Mouse (Mus musculus) 416B (cell line): ENCODE measurements around the gene Pla2g1b.
"Not testable (repeated sequence)": the region's sequence is repeated elsewhere in the genome, so short reads cannot be mapped to it uniquely, and the experiment has no call there.

ENCODE experiments used
- DNase-seq: peaks from one replicate; pipeline ENCODE4 v3.0.0; 2011; ENCODE audit warnings: low read depth

Pla2g1b gene

GRCm38 (mm10) chr5:115484996-115485395 is 18.9 kb downstream of the Pla2g1b start:
- no peak for DNase-seq

- no peak for DNase-seq
Measured at GRCm38 (mm10) chr5:115485489-115486205, 19.6 kb downstream of the Pla2g1b start.

GRCm38 (mm10) chr5:115486726-115487125 is 20.7 kb downstream of the Pla2g1b start:
- no peak for DNase-seq

GRCm38 (mm10) chr5:115487353-115487752 is 21.3 kb downstream of the Pla2g1b start:
- DNase-seq, result no peak

GRCm38 (mm10) chr5:115487942-115488580 is 22.0 kb downstream of the Pla2g1b start:
- peak; percentile 36 for DNase-seq

- peak; percentile 95 for DNase-seq
Measured at GRCm38 (mm10) chr5:115488841-115489698, 23.0 kb downstream of the Pla2g1b start.

- peak; percentile 98 for DNase-seq
Measured at GRCm38 (mm10) chr5:115489699-115490637, 23.9 kb downstream of the Pla2g1b start.

GRCm38 (mm10) chr5:115490638-115491000 is 24.6 kb downstream of the Pla2g1b start:
- DNase-seq, result no peak

- peak; percentile 43 for DNase-seq
Measured at GRCm38 (mm10) chr5:115491076-115491475, 25.0 kb downstream of the Pla2g1b start.

- DNase-seq, result peak; percentile 89
Measured at GRCm38 (mm10) chr5:115491771-115492322, 25.8 kb downstream of the Pla2g1b start.

- DNase-seq, result peak; percentile 90
Measured at GRCm38 (mm10) chr5:115492711-115493335, 26.8 kb downstream of the Pla2g1b start.

GRCm38 (mm10) chr5:115493441-115493840 is 27.4 kb downstream of the Pla2g1b start:
- DNase-seq, result no peak

- not testable (repeated sequence) for DNase-seq
Measured at GRCm38 (mm10) chr5:115495618-115496017, 29.6 kb downstream of the Pla2g1b start.

- no peak for DNase-seq
Measured at GRCm38 (mm10) chr5:115497033-115497432, 31.0 kb downstream of the Pla2g1b start.

GRCm38 (mm10) chr5:115498307-115499240 is 32.5 kb downstream of the Pla2g1b start:
- no peak for DNase-seq

- DNase-seq, result peak; percentile 88
Measured at GRCm38 (mm10) chr5:115500383-115500935, 34.4 kb downstream of the Pla2g1b start.

GRCm38 (mm10) chr5:115503035-115503434 is 37.0 kb downstream of the Pla2g1b start:
- peak; percentile 91 for DNase-seq

- not testable (repeated sequence) for DNase-seq
Measured at GRCm38 (mm10) chr5:115505617-115506016, 39.6 kb downstream of the Pla2g1b start.
